Mouse (Mus musculus) urinary bladder, adult 18-20 months (tissue): ENCODE data around the gene Gm45062.

Experiments used
- DNase-seq, 2 experiments: peaks; one replicate each; pipeline ENCODE4 v3.0.0; 2022; ENCODE audit warnings: low spot score in 2 of 2, mixed read lengths in 2 of 2

Gm45062 gene

GRCm38 (mm10) chr6:8474316-8474715, 215.1 kb downstream of the Gm45062 start:
- no peak for DNase-seq

GRCm38 (mm10) chr6:8474820-8475219, 215.6 kb downstream of the Gm45062 start:
- no peak for DNase-seq

- no peak for DNase-seq
These were observed 219.9 kb downstream of the Gm45062 start for GRCm38 (mm10) chr6:8479176-8479575.

DNA sequence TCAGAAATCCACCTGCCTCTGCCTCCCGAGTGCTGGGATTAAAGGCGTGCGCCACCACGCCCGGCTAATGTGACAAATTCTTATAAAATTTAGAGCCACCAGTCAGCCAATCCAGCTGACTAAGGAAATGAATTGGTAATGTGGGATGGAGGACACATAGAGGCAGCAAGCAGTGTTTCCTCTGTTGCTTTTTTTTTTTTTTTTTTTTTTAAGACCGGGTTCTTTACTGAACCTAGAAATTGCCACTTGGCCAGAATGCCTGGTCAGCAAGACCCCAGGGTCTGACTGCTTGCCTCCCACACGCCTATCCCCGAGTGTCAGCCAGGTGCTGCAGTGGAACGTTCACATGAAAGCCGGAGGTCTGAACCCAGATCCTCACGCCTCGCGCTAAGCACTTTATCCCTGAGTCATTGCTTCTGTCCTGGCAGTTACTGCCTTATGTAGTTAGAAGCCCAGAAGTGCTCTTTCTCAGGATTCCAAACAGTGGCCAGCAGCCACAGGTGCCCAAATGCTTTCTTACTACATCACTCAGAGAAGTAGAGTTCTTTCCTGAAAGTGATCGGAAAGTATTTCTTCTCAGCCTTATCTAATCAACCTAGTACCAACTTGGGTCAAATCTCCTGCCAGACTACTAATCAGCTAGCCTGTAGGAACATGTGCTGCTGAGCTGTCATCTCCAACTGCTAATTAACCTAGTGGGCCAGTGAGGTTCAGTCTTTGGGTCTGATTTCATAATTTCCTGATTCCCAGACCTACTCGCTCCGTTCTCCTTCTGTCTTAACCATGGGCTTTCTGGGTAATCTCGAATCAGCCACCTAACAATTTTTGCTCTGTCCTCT, 225.4 kb downstream of the Gm45062 start:
- DNase-seq: no peak

GRCm38 (mm10) chr6:8485414-8486175, 226.3 kb downstream of the Gm45062 start:
- no peak for DNase-seq

GRCm38 (mm10) chr6:8486391-8487043, 227.3 kb downstream of the Gm45062 start:
- no peak for DNase-seq

GRCm38 (mm10) chr6:8487044-8487853, 228.0 kb downstream of the Gm45062 start:
- no peak for DNase-seq

DNA sequence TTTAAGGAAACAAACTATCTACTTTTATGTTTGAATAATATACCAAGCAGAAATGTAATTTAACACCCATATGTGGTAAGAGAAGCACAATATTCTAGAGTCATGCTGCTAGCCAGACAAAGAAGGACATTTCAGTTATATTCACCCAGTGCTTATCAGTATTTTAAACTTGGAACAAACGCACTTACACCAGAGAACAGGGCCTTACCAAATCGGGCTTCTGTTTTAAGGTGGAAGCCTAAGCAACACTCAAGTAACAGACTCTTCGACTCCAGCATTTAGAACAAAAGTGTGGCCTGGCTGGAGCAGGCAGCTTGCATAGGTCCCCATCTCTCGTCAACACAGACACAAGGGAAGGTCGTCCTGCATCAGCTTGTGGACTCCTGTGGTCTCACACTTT, 229.0 kb downstream of the Gm45062 start:
- DNase-seq: no peak

- no peak for DNase-seq
These were observed 230.0 kb downstream of the Gm45062 start for GRCm38 (mm10) chr6:8489266-8489665.

GRCm38 (mm10) chr6:8489938-8490585, 230.8 kb downstream of the Gm45062 start:
- no peak for DNase-seq

- DNase-seq: no peak
These were observed 233.0 kb downstream of the Gm45062 start for GRCm38 (mm10) chr6:8492248-8492647.

DNA sequence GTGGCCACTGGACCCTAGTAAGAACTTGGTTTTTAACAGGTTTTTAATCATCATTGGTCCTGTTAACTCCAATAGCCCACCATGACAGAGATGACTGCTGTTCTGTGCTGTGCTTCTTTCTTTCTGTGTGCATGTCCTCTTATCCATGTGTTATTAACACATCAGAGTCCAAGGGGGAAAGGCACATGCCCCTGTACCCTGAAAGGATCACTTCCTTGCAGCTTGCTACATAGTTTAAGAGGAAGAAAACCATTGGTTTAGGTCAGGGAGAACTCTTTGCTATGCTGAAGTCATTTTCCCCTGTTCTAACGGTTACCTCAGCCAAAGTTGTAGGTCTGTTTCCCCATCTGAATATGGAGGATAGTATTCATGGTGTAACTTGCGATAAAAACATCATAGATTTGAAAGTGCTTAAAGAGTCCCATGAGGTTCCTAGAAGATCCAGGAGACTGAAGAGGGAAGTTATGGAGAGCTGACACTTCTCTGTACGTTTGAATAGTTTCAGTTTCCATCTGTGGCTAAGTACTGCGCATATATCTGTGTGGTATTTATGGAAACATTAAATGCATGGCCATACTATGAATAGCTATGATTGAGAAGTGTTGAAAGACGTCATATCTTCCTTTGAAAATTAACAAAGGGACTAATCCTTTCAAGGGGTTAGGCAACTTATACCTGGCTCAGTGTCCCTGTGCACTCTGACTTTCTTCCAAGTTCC, 236.0 kb downstream of the Gm45062 start:
- DNase-seq: no peak

DNA sequence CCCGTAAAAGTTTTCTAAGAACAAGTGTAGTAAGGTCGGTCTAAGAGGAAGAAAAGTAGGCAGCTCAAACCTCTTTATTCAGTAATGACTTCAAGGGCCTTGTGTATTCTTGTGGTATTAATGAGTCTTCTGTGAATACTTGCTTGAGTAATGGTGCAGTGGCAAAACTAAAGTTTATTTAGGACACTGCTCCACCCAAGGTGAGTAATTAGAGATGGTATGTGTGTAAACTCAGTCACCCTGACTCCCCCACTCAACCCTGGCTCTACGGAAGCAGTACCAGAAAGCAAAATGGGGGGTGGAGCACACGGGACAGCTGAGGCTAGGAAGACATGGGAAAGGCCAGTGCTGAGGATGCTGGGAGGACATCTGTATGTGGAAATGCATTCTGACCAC, 236.6 kb downstream of the Gm45062 start:
- no peak for DNase-seq

GRCm38 (mm10) chr6:8497234-8497867, 238.1 kb downstream of the Gm45062 start:
- no peak for DNase-seq

DNA sequence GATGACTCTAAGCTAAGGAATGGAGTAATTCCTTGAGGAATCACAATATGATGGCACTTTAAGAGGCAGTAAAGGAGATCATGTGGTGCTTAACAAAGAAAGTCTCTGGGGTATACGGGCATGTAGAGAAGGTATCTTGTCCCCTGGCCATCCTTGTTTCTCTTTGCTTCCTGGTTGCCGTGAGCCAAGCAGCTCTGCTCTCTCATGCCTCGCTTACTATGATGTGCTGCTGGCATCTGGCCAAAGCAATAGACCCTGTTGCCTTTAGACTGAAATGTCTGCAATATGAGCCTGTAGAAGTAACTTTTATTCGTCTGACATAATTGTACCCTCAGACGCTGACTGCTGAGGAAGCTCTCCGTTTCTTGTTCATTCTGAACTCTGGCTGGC, 238.6 kb downstream of the Gm45062 start:
- DNase-seq: no peak

GRCm38 (mm10) chr6:8498961-8499360, 239.7 kb downstream of the Gm45062 start:
- no peak for DNase-seq

DNA sequence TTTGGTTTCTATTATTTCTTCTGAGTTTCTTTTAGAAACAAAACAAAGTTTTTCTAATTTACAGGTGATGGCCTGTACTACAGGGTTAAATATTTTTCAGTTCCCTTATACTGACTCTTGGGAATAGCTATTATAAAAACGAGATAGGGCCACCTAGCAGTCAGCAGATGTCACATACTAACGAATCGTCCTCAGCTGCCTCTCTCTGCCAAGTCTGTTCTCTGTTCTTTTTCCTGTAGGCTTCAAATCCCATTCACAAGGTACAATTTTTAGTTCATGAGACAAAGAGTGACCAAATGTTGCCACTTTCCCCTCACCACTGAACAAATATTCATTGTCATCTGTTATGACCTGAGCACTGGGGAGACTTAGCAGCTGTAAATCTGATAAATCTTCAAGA, 244.7 kb downstream of the Gm45062 start:
- no peak for DNase-seq

GRCm38 (mm10) chr6:8504521-8505228, 245.4 kb downstream of the Gm45062 start:
- no peak for DNase-seq

GRCm38 (mm10) chr6:8506631-8507030, 247.4 kb downstream of the Gm45062 start:
- DNase-seq: no peak
